Mouse (Mus musculus) G1E-ER4 (cell line): ENCODE data around the gene Tk1. TPM values are rescaled to one million over a fixed set of nuclear protein-coding genes. Genes with fewer than 3 reads are reported as not detected.

ENCODE experiments used
- GATA1 ChIP-seq: IDR thresholded peaks from one replicate; pipeline ENCODE4 v1.8.0; 2012; ENCODE audit warnings: low read length, inconsistent platforms
- polyA plus RNA-seq: library from polyadenylated mRNA; stranded (reverse); fragments of >175 nt; gene quantifications from 2 replicates; pipeline ENCODE4 v1.2.3, GENCODE M21; 2012

The Tk1 gene
- polyA plus RNA-seq, 1 experiment: 101 TPM

DNA sequence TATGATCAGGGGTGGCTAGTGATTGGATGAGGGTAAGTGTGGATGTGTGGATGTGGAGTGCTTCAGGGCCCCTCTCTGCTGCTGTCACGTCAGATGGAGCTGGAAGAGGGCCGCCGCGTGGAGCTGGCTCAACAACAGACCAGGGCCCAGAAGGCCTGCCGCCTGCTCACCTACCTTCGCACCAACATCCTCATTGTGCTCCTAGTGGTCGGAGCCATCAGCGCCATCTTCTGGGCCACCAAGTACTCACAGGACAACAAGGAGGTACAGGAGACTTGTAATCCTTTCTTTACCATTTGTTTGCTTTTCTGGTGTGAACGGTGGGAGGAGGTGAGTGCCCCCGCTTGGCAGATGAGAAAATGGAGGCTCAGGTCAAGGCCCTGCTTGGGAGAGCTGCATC, 39.6 kb downstream of the Tk1 start:
- TF ChIP-seq GATA1: no peak

DNA sequence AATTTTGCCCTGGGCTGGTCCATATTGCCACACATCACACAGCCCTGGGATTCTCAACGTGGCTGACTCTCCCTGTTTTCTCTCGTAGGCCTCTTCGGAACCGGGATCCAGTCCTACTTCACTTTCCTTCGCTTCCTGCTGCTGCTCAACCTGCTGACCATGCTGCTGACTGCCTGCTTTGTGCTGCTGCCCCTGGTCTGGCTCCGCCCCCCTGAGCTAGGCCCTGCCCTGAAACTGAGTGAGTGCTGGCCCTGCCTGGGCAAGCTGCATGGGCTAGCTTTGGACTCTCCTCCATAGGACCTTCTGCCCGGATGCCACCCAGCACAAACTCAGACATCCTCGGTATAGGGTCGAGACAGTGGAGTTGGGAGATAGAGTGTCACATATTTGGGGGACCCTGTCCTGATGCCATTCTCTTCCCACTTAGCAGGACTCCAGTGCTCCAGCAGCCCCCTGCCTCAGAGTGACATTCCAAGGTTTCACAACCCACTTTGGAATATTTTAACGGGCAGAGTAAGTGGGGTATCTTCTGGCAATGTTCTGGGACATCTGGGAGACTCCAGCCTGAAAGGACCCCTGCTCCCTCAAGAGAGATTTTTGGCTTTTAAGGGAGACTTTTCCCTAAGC, 42.1 kb downstream of the Tk1 start:
- TF ChIP-seq GATA1: no peak

DNA sequence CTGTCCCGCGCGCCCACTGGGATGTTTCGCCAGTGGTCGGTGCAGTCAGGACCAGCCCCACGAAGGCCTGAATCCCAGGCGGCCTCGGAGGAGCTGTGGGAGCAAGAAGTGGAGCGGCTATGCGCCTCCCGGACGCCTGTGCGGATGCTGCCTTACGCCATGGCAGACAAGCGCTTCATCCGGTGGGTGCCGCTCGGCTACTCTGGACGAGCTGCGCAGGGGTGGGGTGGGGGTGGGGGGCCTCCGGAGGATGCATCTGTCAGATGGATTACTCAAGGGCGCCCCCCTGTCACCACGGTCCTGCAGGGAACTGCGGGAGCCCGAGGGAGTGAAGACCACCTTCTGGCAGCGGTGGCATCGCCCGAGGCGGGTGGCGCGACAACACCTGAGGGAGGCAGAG, 42.8 kb downstream of the Tk1 start:
- no peak for TF ChIP-seq GATA1

DNA sequence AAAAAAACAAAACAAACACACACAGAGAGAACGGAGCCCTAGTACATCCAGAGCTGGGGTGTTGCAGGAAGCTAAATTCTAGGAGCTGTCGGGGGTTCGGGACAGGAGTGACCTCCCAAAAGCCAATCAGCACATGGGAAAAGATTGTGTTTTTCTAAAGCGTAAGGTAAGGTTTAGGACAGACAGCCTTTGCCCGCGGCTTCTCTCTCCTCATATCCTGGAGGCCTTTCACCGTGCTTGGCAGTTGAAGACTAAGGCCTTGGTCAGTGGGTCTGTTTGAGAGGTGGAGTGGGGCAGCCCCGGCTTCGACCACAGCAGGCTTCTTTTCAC, 43.2 kb downstream of the Tk1 start:
- no peak for TF ChIP-seq GATA1

DNA sequence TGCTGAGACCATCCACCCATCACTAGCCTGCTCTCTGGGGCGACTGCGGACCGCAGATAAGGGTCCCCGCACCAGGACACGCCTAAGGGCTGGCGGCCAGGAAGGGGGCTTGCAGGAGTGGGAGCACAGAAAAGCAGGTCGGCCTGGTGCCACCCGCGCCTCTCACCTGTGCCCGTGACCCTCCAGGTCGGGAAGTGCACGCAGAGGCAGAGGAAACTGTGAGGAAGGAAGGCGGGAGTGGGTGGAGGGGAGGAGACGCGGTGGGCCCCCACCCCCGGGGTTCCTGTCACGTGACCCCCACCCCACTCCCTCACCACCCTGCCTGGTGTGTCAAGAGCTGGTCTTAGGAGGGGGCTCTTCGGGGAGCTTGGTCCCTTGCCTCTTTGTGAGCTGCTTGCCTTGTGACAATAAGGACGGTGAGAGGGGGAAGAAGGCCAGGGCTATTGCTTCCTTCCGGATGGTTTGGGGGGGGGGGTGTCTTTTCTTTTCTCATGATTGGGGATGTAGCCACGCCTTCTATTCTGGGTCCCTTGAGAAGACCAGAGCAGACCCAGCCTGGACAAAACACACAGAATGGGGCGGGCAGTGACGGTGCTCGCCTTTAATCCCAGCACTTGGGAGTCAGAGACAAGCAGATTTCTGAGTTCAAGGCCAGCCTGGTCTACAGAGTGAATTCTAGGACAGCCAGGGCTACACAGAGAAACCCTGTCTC, 43.7 kb downstream of the Tk1 start, which contains the start of the genes Tmc8 and Tmc6:
Gene Tmc8, plus strand, starts transcription at position 84 of the 712 bp plus-strand sequence.
Gene Tmc6, minus strand, starts transcription at position 206 of the 712 bp plus-strand sequence.
- TF ChIP-seq GATA1: no peak

DNA sequence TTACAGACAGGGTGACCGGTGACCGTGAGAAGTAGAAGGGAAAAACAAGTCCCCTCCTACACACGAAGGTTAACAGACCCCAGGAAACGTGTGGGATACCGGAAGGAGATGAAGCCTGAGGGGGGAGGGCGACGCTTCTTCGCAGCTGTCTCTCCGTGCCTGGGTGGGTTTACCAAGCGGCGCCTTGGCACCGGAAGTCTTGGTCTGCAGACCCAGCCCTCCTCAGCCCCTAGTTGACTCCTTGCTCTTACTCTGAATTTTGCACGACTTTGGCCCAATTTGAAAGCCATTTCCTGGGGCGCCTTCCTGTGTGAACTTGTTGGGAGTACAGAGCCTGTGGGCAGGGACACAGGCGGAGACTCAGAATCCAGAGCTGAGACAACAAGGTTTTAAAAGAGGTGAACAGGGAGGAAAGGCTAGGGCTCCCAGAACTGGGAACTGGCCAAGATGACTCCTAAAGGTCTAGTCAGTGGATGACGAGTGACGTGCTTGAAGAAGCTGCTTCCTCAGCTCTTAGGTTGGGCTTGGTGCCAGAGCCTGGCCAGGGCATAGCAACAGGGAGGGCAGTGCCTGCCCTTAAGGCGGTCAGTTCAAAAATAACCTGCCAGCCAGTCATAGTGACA, 44.6 kb downstream of the Tk1 start:
- no peak for TF ChIP-seq GATA1

DNA sequence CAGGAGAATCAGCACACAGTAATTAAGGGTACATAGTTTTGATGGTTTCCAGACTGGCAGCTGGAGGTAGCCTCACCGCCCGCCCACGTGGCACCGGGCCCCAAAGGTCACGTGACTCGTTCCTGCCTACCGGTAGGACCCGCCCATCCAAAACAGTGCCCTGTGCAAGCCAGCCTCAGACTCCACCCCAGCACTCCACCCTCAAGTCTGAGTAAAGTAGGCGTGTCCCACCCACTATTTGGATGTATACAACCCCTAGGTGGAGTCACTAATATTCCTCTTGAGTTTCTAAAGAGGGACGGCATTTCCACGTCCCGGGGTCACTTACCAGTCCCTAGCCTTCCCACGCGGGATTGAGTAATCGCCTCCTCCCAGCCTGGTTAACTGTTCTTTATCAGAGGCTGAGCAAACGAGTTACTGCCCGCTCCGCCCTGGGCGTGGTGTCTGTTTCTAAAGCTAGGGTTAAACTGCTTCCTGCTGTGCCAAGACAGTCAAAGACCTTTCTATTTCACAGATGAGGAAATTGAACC, 45.2 kb downstream of the Tk1 start:
- TF ChIP-seq GATA1: no peak

DNA sequence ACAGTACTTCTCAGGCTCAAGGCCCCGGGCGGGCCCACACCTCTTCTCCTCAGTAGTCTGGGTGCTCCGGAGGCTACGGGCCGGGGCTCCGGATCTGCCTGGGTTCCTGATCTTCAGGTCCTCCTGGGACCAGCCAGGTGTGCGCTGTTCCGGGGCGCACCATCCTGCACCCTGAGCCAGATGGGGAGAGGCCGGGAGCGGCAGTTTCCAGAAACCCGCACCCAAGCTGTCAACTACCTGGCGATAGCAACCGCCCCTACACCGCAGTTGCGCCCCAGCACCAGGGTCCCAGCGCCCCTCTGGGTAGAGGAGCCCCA, 45.7 kb downstream of the Tk1 start:
- no peak for TF ChIP-seq GATA1

DNA sequence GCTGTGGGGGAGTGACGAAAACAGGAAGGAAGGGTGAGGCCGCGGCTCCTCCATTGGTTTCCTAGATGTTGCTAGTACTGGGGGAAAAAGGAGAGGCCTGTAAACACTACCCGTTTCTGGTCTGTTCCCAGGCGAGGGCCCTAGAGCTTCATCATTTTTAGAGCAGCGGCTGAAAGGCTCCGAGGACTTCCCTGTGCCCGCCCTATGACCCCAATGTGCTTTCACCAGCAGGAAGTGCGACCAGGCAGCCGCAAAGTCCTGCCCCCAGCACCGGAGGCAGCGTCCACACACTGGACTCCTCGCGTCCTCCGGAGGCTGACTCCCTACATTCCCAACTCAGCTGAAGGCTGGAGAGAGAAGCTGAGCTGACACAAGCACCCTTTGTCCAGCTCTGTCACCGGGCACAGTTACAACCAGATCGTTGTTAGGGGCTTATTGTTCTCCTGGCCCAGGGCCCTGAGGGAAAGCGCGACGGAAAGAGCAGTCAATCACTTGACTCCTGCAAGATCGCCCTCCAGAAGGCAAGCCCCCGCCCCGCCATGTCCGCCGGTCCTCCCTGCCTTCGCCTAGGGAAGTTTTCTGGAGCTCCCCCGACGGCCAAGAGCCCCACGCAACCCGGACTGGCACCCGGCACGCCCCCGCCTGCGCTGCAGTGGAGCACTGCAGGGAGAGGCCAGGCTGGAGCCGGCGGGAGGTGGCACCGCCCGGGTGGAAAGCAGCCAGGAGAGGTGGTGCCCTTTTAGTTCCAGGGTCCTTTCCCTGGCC, 46.3 kb downstream of the Tk1 start:
- TF ChIP-seq GATA1: no peak

DNA sequence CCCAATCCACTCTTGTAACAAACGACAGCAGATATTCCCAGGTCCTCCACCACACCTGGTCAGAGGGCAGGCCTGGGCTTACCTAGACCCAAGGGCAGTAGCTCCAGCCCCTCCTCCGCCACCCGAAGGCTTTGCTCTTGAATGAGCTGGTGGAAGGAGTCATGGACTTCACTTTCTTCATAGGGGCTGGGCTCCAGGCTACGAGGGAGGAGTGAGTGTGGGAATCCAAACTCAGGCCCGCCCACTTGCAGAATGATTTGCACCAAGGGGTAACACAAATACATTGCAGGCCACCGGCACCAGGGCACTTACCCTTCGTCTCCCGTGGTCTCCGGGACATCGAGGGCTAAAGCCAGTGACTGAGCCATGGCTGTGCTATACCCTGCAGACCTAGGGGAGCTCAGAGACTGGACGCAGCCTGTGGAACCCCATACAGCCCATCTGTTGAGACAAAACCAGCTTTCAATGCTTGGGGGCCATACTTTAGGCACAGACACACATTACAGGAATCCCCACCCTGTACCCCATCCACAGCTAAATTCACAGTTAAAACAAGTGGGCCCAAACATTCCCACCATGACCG, 47.0 kb downstream of the Tk1 start:
- no peak for TF ChIP-seq GATA1

DNA sequence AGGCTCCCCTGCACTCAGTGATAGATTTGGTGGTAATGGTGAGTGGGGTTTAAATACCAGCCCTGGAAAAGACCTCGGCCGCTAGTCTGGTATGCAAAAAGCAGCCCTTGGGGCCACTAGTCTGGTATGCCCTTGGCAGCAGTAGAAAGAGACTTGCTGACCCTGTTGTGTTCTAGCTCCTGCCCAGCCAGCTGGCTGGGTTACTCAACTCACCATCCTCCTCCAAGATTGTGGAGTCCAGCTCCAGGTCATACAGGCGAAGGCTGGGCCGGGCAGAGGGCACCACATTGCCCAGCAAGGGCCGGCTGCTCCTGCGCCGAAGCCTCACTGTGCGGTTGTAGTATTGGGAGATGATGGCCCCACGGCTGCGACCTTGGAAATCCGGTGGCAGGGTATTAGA, 47.9 kb downstream of the Tk1 start:
- no peak for TF ChIP-seq GATA1

DNA sequence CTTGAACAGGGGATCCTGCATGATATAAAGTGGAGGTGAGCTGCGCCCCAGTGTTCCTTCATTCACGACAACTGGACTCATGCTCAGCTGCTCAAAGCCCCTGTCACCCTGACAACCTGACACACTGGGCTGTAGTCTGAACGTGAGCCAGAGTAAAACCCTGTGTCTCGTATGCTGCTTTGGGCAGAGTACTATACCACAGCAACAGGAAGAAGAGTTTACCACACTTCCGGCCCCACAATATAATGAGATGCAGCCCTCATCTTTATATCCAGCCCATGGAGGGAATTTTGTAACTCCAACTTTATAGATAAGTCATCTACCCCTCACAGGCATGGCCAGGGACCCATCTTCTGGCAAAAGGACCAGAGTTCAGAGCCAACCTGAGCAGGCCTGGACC, 48.8 kb downstream of the Tk1 start:
- no peak for TF ChIP-seq GATA1

DNA sequence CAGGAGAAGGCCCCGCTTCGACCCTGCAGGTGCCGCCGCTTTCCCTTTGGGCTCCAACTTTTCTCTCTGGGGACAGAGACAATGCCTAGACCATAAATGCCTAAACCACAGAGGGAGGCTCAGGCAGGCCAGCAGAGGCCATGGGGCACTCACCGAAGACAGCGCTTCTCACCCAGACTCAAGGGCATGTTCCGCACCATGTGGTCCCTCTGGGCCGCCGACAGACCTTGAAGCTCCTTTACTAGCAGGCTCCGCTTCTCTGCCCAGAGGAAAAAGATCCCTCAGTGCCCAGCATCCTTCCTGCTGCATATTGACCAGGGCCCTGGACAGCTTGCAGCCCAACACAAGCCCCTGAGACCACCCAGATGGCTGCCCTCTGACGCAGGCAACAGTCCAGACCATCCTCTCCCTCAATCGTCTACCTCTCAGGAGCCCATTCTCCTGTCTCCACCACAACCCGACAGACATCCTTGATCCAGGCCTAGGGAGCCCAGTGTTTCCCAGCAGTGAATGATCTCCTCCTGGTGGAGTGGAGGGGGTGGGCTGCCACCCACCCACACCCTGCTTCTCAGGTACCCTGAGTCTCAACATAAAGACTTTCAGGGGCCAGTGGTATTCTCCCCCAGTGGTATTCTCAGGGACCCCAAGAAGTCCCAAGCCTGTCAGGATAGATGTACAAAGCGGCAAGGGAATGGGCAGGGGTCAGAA, 49.7 kb downstream of the Tk1 start:
- TF ChIP-seq GATA1: no peak

DNA sequence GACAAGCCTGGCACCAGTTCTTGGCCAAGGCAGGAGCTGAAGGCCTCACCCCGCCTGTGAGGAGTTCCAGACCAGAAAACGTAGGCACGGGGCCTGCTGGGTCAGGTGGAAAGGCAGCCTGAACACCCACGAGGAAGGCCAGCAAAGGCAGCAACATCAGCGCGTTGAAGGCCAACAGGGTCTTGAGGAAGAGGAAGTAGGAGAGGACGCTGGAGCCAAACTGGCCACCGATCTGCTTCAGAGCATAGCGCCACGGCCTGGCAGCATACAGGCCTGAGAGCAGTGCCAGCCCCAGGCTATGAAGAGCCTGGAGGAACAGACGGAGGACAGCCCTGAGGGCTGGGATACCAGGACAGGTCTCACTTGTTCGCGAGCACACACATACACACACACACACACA, 50.4 kb downstream of the Tk1 start:
- TF ChIP-seq GATA1: no peak

DNA sequence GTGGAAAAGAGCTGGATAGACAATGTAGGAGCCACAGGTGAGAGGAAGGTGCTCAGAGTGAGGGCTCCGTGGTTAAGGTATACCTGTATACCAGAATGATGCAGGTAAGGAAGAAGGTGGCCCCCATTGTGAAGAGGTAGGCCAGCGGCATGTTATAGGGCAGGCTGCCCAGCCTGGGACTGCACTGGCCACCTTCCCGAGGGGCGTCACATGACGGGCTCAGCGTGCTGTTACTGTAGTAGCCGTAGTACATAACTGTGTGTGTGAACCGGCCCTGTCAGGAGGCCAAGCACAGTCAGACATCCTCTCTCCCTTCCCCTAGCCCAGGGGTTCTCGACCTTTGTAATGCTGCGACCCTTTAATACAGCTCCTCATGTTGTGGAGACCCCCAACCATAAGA, 51.0 kb downstream of the Tk1 start:
- TF ChIP-seq GATA1: no peak

DNA sequence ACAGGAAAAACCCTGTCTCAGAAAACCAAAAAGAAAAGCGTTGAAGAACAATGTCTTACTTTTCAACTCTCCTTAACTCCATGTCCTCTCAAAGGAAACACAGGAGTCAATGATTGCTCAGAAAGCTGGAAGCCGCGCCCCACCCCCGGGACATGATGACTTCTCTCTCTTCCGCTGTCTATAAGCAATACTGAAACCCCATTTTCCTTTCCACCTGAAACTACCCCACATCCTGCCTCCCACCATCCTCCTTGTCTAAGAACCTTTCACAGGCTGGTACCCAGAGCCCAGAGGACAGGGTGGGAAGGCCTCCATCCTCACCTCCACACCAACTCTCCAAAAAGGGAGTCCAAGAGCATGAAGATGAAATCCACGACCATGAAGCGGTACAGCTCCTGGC, 53.5 kb downstream of the Tk1 start:
- TF ChIP-seq GATA1: no peak
